Mouse (Mus musculus): ENCODE measurements around the gene Dcps. TPM values are rescaled to one million over a fixed set of nuclear protein-coding genes. Genes with fewer than 3 reads are reported as not detected.
A peak's percentile ranks its signal among the peaks of the same experiment; 100 is the strongest.

The Dcps gene
- polyA plus RNA-seq (2015; fragmentation: Nextera tagmentation; extraction: Ambion mirVana): 77.7 and 82.4 TPM in 2 replicates

DNA sequence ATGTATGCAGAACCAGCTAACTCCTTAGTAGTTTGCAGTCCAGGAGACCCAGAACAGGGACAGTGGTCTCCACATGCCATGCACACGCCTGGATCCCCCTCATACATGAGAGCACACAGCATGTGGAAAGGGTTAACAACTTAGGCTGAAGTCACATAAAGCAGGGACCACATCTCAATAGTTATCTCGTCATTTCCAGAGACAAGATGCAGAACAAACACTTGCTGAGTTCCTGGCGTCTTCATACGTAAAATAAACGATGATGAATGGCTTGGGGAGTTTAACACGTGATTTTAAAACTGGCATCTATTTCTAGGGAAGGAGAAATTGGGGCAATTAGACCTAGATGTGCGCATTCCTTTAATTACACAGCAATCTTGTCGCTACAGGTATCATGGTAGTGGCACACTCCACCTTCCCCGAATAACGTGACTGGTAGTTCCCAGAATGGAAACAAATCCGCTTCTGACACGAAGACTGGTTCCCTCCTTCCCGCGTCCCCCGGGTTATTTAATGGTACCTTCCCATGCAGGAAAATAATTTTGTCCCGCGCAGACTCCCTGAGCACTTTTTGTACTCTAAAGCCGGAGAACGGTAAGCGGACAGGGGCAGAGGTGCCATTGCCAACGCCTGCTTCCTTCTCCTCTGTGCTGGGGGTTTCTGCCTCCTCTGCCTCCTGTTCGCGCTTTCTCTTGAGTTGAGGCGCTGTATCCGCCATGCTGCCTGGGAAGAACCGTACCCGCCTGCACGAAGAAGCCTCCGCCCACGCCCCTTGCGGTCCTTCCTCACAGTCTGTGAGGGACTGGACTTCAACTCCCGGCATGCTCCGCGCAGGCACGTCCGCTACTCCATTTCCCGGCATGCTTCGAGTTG is at the start of gene Dcps:
Gene Dcps (minus strand): TSS at position 811 of the 873 bp plus-strand sequence.
- Histone ChIP-seq H3K9me3 (no peaks in the 10 kb centered on the region), H3K4me2 (peak within 1 kb of the TSS; percentile 61), H3K4me1 (no peaks in the 10 kb centered on the region), H3K9ac (peak within 1 kb of the TSS; percentile 71; the same call in 1 of the 2 replicates), H3K4me3 (replicated peaks) (peak within 1 kb of the TSS; percentile 74), H3K27me3 (replicated peaks) (no peaks in the 10 kb centered on the region), H3K36me3 (no peaks in the 10 kb centered on the region), H3K27ac (peak within 1 kb of the TSS; percentile 94)
- ATAC-seq (ENCODE audit: insufficient read depth, low FRiP score, low read depth): peak; percentile 96
- WGBS: under 1% methylated on average over 38 of the region's 38 CpGs

DNA sequence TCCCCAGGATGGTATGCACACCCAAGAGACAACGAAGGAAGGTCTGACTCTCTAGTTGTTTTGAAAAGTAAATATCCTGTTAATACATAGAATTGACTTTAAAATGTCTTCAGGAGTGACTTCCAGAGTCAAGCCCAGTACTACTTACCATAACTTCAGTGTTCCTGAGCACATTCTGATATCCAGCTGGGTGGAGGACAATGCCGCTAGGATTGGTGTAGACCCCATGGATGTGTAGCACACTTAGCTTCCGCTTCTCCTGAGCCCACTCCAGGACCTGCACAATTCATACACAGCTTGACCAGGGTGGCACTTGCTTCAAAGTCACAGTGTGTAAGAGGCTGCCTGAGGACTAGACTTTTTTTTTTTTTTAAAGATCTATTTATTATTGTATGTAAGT is 47.6 kb upstream of the Dcps start:
- Histone ChIP-seq H3K4me1 (no peaks in the 10 kb centered on the region), H3K27ac (no peak overlapping the region), H3K4me2 (no peak overlapping the region), H3K9ac (no peak overlapping the region), H3K27me3 (replicated peaks) (no peaks in the 10 kb centered on the region), H3K9me3 (no peaks in the 10 kb centered on the region), H3K4me3 (replicated peaks) (no peak overlapping the region), H3K36me3 (peaks cover 7% of the 10 kb centered on the region; the same call in 1 of the 2 replicates)
- WGBS: 96% methylated on average over 3 of the region's 3 CpGs
- ATAC-seq (ENCODE audit: insufficient read depth, low FRiP score, low read depth): no peak

DNA sequence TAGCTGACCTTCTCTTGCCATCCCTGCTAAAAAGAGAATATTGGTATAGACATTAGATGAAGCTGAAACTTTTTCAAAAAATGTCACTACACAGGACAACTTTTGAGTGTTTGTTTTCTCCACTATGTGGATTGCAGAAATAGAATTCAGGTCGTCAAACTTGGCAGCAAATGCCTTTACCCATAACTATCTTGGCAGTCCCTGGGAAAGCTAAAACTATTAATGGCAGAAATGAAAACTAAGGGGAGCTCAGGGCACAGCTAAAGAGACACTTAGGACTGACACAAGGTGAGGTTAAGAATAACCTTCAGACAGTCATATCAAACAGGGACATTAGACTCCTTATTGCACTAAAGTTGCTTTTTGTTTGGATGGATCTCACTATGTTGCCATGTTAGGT is 42.1 kb upstream of the Dcps start:
- Histone ChIP-seq H3K4me3 (replicated peaks) (no peak overlapping the region), H3K36me3 (peaks cover 27% of the 10 kb centered on the region), H3K9ac (no peak overlapping the region), H3K4me2 (no peak overlapping the region), H3K9me3 (no peaks in the 10 kb centered on the region), H3K27me3 (replicated peaks) (no peaks in the 10 kb centered on the region), H3K27ac (no peak overlapping the region), H3K4me1 (no peaks in the 10 kb centered on the region)
- WGBS: 73% methylated on average over 1 of the region's 1 CpGs
- no peak for ATAC-seq (ENCODE audit: insufficient read depth, low FRiP score, low read depth)

DNA sequence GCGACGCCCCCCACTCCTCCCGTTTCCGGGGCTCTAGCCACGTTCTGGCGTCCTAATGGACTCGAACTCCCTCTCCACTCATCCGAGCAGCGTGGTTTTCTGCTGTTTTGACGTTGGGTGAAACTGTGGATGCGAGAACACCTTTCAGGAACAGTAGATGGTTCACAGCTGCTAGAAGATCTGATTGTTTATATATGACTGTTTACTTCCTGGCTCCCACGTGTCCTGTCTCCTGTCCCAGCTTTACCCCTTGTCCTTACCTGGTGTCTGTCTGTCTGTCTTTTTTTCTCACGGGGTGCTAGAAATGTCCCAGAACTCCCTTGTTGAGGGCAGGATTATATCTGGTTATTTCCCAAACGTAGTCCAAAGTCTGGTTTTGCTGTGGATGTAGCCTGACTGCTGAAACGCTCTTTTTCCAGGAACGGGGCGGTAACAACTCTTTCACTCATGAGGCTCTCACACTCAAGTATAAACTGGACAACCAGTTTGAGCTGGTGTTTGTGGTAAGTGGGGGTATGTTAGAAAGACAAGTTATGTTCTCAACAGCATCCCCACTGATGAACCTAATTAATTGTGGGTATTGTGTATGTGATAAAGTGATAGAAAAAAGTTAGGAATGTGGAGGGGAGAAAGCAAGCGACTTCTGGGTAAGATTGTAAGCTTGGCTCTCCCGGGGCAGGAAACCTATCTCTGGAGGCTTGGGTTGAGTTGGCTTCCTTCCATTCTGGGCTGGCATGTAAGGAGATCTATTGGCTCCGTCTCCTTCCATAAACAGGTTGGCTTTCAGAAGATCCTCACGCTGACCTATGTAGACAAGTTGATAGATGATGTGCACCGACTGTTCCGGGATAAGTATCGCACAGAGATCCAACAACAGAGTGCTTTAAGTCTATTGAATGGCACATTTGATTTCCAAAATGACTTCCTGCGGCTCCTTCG is 36.0 kb upstream of the Dcps start:
- Histone ChIP-seq H3K27me3 (replicated peaks) (no peaks in the 10 kb centered on the region), H3K4me3 (replicated peaks) (peak overlapping the region; percentile 83), H3K4me2 (peak overlapping the region; percentile 67), H3K36me3 (peaks cover 31% of the 10 kb centered on the region), H3K9me3 (no peaks in the 10 kb centered on the region), H3K27ac (peak overlapping the region; percentile 76), H3K9ac (peak overlapping the region; percentile 85), H3K4me1 (peaks cover 5% of the 10 kb centered on the region; the same call in 1 of the 2 replicates)
- ATAC-seq (ENCODE audit: insufficient read depth, low FRiP score, low read depth): no peak
- 24% methylated on average over 26 of the region's 26 CpGs for WGBS

DNA sequence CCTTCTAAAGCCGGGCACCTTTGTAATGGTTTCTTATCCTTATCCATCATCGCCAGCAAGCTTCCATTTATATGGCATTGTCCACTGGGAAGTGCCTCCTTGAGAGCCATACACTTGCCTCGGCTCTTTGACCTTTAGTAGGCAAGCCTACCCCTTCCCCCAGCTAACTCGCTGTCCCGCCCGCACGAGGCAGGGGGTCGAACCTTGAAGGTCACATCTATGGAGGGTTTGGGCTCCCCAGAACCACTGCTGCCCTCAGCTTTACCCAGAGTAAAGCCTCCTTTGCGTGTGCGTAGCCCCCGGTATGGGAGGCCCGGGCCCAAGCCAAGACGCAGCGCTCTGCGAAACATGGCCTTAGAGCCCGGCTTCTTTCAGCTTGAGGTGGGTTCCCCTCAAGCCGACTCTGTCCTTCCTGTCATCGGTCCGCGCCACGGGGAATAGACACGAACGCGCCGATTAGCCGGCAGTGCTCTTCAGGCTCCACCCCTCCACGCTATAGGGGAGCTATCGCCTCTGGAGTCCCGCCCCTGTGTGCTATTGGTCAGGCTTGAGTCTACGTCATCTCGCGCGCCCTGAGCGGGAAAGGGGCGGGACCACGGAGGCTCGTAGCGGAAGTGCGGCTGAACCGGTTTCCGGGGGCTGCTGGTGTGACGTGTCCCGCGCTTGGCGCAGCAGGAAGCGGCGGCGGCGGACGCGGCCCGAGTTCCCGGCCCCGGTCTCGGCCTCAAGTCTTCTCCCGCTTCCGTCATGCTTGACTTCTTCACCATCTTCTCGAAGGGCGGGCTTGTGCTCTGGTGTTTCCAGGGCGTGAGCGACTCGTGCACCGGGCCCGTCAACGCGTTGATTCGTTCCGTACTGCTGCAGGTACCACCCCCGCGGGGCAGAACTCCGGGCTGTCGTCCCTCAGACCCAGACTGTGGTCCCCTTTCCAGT is 34.9 kb upstream of the Dcps start, which contains the start of gene Foxred1:
Gene Foxred1 (minus strand): TSS at position 514 of the 933 bp plus-strand sequence.
- peak within 1 kb of the TSS; percentile 83 for H3K4me3 ChIP-seq (replicated peaks)
- H3K4me1 ChIP-seq: peaks cover 5% of the 10 kb centered on the region; the same call in 1 of the 2 replicates
- peaks cover 35% of the 10 kb centered on the region for H3K36me3 ChIP-seq
- H3K4me2 ChIP-seq: peak within 1 kb of the TSS; percentile 81
- peak; percentile 100 for ATAC-seq (ENCODE audit: insufficient read depth, low FRiP score, low read depth)
- WGBS: under 1% methylated on average over 72 of the region's 72 CpGs
- peak within 1 kb of the TSS; percentile 94 for H3K27ac ChIP-seq
- H3K9me3 ChIP-seq: no peaks in the 10 kb centered on the region
- peak within 1 kb of the TSS; percentile 85 for H3K9ac ChIP-seq
- H3K27me3 ChIP-seq (replicated peaks): no peaks in the 10 kb centered on the region

DNA sequence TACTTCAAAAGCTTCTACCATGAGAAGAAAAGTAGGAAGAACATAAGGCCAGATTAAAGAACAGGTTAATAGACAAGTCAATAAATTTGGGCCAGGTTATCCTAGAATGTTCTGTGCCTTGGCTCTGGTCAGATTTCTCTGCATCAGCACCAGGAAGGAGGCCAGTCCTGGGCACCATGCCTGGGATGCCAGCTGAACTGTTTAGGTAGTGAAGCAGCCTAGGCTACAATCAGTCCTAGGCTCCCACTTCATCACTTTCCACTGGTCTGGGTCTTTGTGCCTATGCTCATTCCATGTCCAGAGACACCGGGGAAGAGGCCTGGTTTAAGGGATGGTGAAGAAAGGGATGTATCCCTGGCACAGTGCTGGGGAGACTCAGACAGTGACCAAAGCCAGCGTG is 28.6 kb upstream of the Dcps start:
- Histone ChIP-seq H3K27ac (no peak overlapping the region), H3K9me3 (no peaks in the 10 kb centered on the region), H3K9ac (no peak overlapping the region), H3K4me3 (replicated peaks) (no peak overlapping the region), H3K36me3 (peaks cover 35% of the 10 kb centered on the region), H3K27me3 (replicated peaks) (no peaks in the 10 kb centered on the region), H3K4me1 (peaks cover 8% of the 10 kb centered on the region), H3K4me2 (no peak overlapping the region)
- 87% methylated on average over 2 of the region's 2 CpGs for WGBS
- no peak for ATAC-seq (ENCODE audit: insufficient read depth, low FRiP score, low read depth)

DNA sequence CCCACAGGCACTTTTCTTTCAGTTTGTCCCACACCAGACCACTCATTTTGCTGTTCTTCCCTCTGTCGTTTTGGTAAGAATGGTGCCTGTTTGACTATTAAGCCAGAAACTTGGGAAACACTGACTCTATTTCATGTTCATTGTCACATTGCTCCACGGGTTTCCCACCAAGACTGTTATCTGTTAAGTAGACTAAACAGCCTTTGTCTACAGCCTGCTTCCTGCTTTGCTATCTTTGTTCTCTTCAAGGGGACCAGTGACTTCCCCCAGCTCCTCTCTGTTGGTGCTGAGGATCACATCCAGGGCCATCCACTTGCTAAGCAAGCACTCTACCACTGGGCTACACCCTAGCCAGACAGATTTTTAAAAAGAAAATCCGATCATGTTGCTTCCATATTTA is 27.7 kb upstream of the Dcps start:
- no peak for ATAC-seq (ENCODE audit: insufficient read depth, low FRiP score, low read depth)
- H3K4me2 ChIP-seq: no peak overlapping the region
- no peaks in the 10 kb centered on the region for H3K9me3 ChIP-seq
- no peak overlapping the region for H3K4me3 ChIP-seq (replicated peaks)
- WGBS: 42% methylated on average over 3 of the region's 3 CpGs
- H3K4me1 ChIP-seq: peaks cover 8% of the 10 kb centered on the region
- H3K9ac ChIP-seq: no peak overlapping the region
- H3K27ac ChIP-seq: no peak overlapping the region
- H3K27me3 ChIP-seq (replicated peaks): no peaks in the 10 kb centered on the region
- H3K36me3 ChIP-seq: peaks cover 30% of the 10 kb centered on the region

DNA sequence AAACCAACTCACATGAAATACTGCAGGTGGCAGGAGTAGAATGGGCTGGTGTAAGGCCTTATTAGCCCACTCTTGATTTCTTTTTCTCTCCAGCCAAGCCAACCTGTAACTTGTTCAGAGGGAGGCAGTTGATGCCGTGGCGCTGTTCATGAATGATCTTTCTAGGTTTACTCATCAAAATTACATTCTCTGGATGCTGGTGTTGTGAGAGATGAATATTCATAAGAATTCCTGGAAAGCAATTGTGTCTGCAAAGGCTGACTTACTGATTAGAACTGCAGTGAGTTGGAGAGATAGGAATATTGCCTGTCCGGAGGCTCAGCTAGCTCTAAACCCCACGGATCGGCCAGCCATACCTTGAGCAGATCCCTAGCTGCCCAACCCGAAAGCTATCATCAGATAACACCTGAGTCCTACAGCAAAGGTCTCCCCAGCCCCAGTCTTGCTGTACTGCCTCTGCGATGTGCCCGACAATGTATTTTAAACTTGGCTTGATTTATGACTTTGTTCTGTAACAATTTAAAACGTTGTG is 24.7 kb upstream of the Dcps start:
- Histone ChIP-seq H3K4me2 (peak overlapping the region; percentile 83), H3K27ac (no peak overlapping the region), H3K27me3 (replicated peaks) (no peaks in the 10 kb centered on the region), H3K9ac (no peak overlapping the region), H3K9me3 (no peaks in the 10 kb centered on the region), H3K4me1 (peaks cover 8% of the 10 kb centered on the region), H3K4me3 (replicated peaks) (peak overlapping the region; percentile 75), H3K36me3 (peaks cover 9% of the 10 kb centered on the region)
- no peak for ATAC-seq (ENCODE audit: insufficient read depth, low FRiP score, low read depth)
- 44% methylated on average over 9 of the region's 9 CpGs for WGBS

DNA sequence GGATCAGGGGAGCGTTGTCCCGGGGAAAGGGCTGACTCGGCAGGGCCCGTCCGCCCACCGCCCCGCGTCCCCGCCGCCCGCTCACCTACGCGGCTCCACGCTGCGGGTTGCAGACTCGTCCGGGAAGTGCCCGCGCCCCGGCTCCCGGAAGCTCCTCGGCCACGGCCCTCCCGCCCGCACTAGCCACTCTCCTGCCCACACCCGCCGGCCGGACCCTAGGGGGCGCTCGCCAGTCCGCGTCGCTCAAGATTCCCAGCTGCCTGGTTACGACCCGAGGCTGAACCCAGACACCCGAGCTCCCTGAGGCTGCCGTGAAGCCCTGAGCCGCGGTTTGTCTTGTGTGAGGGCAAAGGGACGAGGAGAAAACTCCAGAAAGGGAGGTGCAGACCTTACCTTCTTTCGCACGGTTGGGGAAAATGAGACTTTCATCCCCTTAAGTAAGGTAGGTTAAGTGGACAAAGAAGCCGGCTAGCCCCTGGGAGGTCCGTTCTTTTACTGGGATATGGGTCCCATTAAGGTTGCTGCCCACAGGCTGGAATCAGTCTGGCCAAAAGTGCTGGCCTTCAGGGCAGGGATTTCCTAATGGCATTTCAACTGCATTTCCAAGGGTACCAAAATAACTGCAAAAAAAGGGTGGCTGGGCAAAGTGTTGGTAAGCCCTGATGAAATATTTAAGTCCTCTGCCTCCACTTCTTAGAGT is 24.1 kb upstream of the Dcps start, which contains the start of the genes Srpr and Tirap:
Gene Srpr (plus strand): TSS at position 404 of the 700 bp plus-strand sequence.
Gene Tirap (minus strand): TSS at position 520 of the 700 bp plus-strand sequence.
- H3K36me3 ChIP-seq: peaks cover 2% of the 10 kb centered on the region
- H3K4me1 ChIP-seq: peaks cover 8% of the 10 kb centered on the region
- peak within 1 kb of the TSS; percentile 75 for H3K4me3 ChIP-seq (replicated peaks)
- no peaks in the 10 kb centered on the region for H3K9me3 ChIP-seq
- H3K27ac ChIP-seq: peak within 1 kb of the TSS; percentile 77
- ATAC-seq (ENCODE audit: insufficient read depth, low FRiP score, low read depth): peak; percentile 92
- peak within 1 kb of the TSS; percentile 83 for H3K4me2 ChIP-seq
- no peaks in the 10 kb centered on the region for H3K27me3 ChIP-seq (replicated peaks)
- peak within 1 kb of the TSS; percentile 48 for H3K9ac ChIP-seq
- under 1% methylated on average over 44 of the region's 44 CpGs for WGBS
